Mouse (Mus musculus) kidney, postnatal 36 days (tissue): ENCODE measurements around the gene Spock2.

Source experiments
- DNase-seq, 2 experiments: peaks; one replicate each; pipeline ENCODE4 v3.0.0; 2021 to 2022; ENCODE audit warnings: mixed read lengths in 2 of 2

Spock2 gene

GRCm38 (mm10) chr10:60106146-60106530 lies at the start of gene Spock2:
Gene Spock2 (plus strand): TSS chr10:60106219.
- no peak for DNase-seq

DNA sequence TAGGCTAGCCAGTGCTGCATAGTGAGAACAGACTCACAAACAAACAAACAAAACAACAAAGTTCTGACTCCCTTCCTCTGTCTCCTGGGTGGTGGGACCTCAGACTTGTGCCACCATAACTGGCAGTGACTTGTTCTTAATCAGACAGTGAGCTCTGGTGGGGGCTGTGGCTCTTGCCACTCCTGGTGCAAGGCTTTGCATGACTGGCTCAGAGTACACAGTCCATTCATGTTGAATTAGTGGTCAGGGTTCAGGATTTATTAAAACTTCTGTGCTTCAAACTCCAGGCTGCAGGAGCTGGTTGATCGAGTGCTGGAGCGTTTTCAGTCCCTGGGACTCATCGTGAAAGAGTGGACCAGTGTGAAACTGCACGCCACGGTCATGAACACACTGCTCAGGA lies 43.8 kb upstream of the Spock2 start:
- DNase-seq: peak; percentile 60 to 64

GRCm38 (mm10) chr10:60062931-60063330 lies 43.1 kb upstream of the Spock2 start:
- DNase-seq: peak; percentile 48 to 51

DNA sequence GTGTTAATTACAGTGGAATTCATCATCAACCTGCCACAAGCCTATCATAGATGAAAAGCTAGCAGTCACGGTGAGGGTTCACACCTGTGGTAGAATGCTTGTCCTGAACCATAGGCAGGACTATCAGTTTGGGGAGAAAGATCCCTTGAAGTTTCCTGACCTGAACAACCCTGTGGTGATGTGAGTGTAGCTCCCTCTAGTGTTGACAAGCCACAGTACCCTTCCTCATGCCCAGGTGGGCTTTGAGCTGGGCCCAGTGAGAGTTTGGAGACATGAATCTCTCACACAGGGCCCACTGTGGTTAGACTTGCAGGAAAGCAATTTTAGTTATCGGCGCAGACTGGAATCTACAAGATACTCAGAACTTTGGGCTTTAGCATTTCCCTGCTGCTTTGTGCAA lies 39.5 kb upstream of the Spock2 start:
- peak; percentile 39 to 62 for DNase-seq

- no peak for DNase-seq
These were observed 30.9 kb upstream of the Spock2 start for GRCm38 (mm10) chr10:60075159-60075558.

GRCm38 (mm10) chr10:60077226-60077625 lies 28.8 kb upstream of the Spock2 start:
- no peak for DNase-seq

- no peak for DNase-seq
These were observed 28.1 kb upstream of the Spock2 start for GRCm38 (mm10) chr10:60077736-60078560.

DNA sequence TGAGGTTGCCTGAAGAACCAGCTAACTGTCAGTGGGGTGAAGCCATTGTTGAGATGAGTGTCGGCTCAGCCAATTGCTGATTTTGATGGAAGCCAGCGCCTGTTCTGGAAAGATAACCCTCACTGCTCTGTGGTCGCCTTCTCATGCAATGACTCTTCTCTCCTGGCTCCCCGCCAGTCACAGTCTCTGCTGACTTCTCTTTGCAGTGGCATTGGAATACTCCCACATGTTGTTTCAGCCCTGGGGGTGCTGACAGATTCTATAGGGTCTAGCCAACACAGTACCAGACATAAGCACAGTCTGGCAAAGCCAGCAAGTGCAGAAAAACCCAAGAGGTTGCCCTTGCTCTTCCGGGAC lies 27.5 kb upstream of the Spock2 start:
- peak; percentile 34 to 58 for DNase-seq

DNA sequence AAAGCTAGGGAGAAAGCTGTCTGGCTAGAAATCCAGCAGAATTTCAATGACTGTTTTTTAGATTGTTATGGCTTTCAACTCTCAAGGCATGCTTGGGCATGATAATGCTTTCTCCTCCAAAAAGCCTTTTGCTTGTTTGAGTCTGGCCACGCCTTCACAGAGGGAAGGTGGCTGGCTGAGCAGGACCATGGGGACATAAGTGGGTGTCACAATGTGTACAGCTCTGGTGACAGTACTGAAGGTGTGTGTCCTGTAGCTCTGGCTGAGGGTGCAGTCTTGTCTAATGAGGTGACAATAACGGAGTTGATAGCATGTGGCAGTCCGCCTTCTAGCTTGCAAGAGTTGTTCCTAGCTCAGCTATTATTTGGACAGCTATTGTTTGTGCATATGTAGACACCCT lies 25.8 kb upstream of the Spock2 start:
- no peak for DNase-seq

- DNase-seq: peak in 1 of 2 experiments; percentile 10
These were observed 25.4 kb upstream of the Spock2 start for GRCm38 (mm10) chr10:60080601-60080981.

DNA sequence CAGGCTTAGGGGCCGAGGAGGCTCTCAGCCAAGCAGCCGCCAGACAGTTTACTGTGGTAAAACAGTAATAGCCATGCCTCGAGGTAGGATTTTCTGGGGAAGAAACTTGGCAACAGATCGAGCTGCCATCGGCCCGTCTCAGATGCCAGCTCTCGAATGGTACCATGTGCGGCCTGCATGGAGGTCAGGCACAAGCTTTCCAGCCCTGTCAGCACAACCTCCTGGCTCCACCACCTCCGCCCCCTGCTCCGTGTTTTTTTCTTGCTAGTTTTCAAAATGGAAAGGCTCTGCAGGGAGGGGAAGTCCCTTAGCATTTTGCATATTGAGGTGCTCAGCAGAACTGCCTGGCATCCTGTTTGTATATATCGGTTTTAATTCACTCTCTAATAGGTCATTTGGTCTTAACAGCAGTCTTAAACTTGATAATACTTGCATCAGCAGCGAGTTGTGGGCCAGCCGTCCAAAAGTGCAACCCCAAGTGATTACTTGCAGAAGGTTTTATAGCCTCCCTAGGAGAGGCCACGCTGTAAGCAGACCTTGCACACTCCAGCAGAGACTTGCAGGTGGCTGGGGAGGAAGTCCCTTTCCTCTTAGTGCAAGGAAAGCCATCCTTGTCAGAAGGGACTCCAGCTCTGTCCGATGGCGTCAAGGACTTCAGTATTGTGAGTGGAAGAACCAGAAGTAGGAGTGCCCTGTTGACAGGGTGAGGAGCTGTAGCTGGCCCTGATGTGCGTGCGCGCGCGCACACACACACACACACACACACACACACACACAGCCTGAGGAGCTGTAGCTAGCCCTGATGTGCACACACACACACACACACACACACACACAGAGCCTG lies 24.8 kb upstream of the Spock2 start:
- peak; percentile 71 to 76 for DNase-seq

- peak; percentile 18 to 60 for DNase-seq
These were observed 24.1 kb upstream of the Spock2 start for GRCm38 (mm10) chr10:60081905-60082304.

GRCm38 (mm10) chr10:60084065-60084464 lies 22.0 kb upstream of the Spock2 start:
- DNase-seq: peak in 1 of 2 experiments; percentile 33

DNA sequence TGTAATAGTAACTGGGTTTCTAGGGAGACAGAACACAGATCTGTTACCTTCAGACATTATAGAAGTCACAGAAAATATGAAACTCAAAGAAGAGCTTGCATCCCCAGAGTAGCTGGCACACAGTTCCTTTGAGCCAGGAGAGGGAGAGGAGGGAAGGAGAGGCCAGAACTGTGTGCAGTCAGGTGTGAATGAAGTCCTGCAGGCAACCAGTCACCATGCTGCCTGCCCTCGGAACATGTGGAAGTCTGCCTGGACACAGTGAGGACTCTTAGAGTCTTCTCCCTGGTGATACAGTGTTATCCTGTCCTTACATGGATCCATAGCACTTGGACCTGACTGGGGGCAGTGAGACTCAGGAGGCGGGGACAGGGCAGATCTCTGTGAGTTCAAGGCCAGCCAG lies 13.7 kb upstream of the Spock2 start:
- DNase-seq: peak; percentile 29 to 43

DNA sequence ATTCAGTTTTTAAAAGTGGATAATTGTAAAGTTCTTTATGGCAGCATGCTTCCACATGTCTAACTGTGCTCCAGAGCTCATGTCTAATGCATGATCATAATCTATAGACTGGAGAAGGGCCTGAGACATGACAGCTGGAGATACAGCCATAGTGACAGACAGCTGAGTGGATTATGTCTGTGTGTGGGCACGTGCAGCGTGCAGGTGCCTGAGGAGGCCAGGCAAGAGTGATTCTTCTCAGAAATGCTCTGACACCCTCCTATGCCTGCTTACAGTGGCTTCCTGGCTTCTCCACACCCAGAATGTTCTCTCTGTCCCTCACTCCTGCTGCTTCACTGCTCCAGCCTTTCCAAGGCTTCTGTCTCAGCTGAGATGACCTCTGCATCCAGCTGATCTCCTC lies 12.3 kb upstream of the Spock2 start:
- no peak for DNase-seq

DNA sequence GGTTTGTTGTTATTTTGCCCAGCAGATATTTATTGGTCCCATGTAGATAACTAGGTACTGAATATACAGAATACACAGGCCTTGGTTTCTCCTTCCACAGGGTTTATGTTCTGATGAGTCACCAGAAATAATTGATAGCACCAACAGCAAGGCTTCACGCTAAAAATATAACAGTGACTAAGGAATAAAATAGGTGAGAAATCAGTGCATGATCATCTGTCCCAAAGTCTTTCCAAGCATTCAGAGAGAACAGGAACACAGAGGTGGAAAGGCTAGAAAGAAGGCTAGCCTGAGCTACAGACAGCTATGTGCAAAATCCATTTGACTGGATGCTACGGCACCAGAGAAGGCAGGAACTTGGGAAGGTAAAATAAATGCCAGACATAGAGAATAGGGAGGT lies 10.5 kb upstream of the Spock2 start:
- DNase-seq: no peak

- DNase-seq: no peak
These were observed 9.7 kb upstream of the Spock2 start for GRCm38 (mm10) chr10:60096302-60096701.

DNA sequence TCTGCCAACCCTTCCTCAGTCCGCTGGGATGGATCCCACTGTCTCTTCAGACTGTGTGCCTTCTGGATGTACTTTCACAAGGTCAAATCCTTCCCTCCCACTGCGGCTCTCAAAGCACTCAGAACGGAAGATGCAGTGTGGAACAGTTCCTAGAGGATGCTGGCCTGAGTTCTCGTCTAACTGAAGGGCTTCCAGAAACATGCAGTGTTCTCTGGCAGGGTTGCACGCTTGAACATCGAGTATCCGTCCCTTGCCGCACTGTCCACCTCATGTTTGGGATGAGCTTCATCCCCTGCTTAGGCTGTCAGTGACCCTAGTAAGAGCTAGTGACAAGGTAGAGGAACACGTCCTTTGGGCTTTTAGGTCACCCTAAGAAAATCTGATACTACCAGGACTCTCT lies 8.9 kb upstream of the Spock2 start:
- DNase-seq: no peak

- no peak for DNase-seq
These were observed 8.2 kb upstream of the Spock2 start for GRCm38 (mm10) chr10:60097774-60098173.

GRCm38 (mm10) chr10:60105391-60106145 lies 451 bp upstream of the Spock2 start:
- DNase-seq: no peak

GRCm38 (mm10) chr10:60106531-60107186 lies 640 bp downstream of the Spock2 start:
- DNase-seq: peak in 1 of 2 experiments; percentile 49

DNA sequence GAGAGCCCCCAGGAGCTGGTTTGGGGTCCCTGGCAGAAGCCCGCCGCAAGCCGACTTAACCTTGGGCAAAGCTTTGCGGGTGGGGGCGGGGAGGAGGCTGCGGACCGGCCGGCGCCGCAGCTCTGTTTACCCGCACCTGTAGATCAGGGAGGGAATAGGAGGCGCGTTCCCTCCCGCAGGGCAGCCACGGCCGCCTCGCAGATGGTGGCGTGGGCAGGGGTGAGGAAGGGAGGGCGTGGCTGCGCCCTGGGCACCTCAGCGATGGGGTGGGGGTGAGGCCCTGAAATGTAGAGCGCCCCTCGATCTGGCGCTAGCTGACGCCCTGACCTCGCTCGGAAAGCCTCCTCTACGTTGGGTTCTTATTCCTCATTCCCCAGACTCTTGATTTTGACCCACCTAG lies 1.4 kb downstream of the Spock2 start:
- no peak for DNase-seq
